Mouse (Mus musculus) lung, postnatal 0 days (tissue): ENCODE measurements around the gene Ctnna3. TPM values are rescaled to one million over a fixed set of nuclear protein-coding genes. Genes with fewer than 3 reads are reported as not detected.
A peak's percentile ranks its signal among the peaks of the same experiment; 100 is the strongest.

ENCODE experiments used
- ATAC-seq: fragments of 200-750 bp; cut with Nextera tagmentation; 2 replicates; pipeline ENCODE4 v1.8.0; 2017; ENCODE audit warnings: moderate library complexity
- DNase-seq: peaks from one replicate; pipeline ENCODE4 v3.0.0-alpha.2; 2016; ENCODE audit warnings: low spot score
- H3K27ac ChIP-seq: fragments of 300-500 bp; sonication (generic); 2 replicates; pipeline ENCODE4 v1.5.1; 2014; ENCODE audit warnings: antibody characterized with exemption, mild to moderate bottlenecking, low read length, mixed read lengths
- H3K27me3 ChIP-seq: fragments of 300-500 bp; sonication (generic); replicated peaks from 2 replicates; pipeline ENCODE4 v1.6.1; 2014; ENCODE audit warnings: low read length, mixed read lengths; ENCODE audit not compliant: insufficient read depth
- H3K36me3 ChIP-seq: fragments of 300-500 bp; sonication (generic); 2 replicates; pipeline ENCODE4 v1.6.1; 2014; ENCODE audit warnings: low read length, mixed read lengths; ENCODE audit not compliant: insufficient read depth
- H3K4me1 ChIP-seq: fragments of 300-500 bp; sonication (generic); 2 replicates; pipeline ENCODE4 v1.6.1; 2014; ENCODE audit warnings: antibody characterized with exemption, low read depth, low read length, mixed read lengths; ENCODE audit not compliant: insufficient read depth
- H3K4me2 ChIP-seq: fragments of 300-500 bp; sonication (generic); replicated peaks from 2 replicates; pipeline ENCODE4 v1.6.1; 2014; ENCODE audit warnings: low read depth, mild to moderate bottlenecking, low read length, moderate library complexity, mixed read lengths
- H3K4me3 ChIP-seq: fragments of 300-500 bp; sonication (generic); 2 replicates; pipeline ENCODE4 v1.5.1; 2014; ENCODE audit warnings: low read depth, low read length
- H3K9ac ChIP-seq: fragments of 300-500 bp; sonication (generic); replicated peaks from 2 replicates; pipeline ENCODE4 v1.6.1; 2014; ENCODE audit warnings: low read depth, mild to moderate bottlenecking
- H3K9me3 ChIP-seq: fragments of 300-500 bp; sonication (generic); 2 replicates; pipeline ENCODE4 v1.6.1; 2016; ENCODE audit warnings: low read length, mixed read lengths
- CTCF ChIP-seq: IDR thresholded peaks from 2 replicates; pipeline ENCODE4 v1.5.1; 2016; ENCODE audit warnings: antibody characterized with exemption, mild to moderate bottlenecking
- EP300 ChIP-seq: IDR thresholded peaks from 2 replicates; pipeline ENCODE4 v1.6.1; 2016; ENCODE audit warnings: antibody characterized with exemption, mild to moderate bottlenecking, control low read depth
- WGBS: fragments of 180-500 bp; shearing (Covaris S2); extraction: QIAGEN DNeasy Blood & Tissue Kit; methylation state at CpG from one replicate; pipeline ENCODE4 v1.1.7; 2014; 5-methylcytosine and 5-hydroxymethylcytosine counted together
- polyA plus RNA-seq: library from polyadenylated mRNA; unstranded; fragments of >200 nt; fragmentation: Nextera tagmentation; extraction: Ambion mirVana; gene quantifications from 2 replicates; pipeline ENCODE4 v1.2.1, GENCODE M21; 2015

Ctnna3 gene
- polyA plus RNA-seq, 1 experiment from 2014 or later = 0.19 TPM

DNA sequence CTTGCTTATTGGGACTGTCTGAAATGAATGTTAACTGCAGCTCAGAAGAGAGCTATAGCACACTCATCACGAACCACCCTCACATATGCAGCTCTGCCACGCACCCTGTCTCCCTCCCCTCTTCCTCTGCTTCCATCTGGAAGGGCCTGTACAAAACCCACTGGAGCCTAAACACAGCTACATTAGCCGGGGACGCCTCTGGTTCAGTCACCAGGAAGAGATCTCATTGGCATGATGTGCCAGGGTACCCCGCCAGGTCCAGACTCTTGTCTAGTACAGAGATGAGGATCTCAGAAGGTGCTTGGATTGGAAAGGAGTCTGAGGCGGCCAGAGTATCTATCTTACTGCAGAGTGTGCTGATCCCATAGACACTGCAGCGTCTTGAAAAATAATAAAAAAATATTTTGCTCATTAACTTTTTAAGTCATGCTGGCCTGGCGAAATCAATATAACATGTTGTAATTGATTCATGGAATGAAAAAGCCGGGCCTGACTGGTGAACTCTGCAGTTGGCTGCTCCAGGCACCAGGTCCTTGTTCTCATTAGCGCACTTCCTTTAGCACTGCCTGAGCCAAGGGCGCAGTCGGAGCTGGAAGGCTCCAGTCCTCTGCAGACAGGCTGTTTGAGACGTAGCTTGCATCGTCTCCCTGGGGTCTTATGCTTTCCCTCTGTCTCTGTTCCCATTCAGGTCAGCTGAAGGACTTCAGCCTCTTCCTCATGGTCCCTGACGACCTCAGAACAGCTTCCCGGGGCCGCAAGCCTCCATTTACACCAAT is 610.0 kb downstream of the Ctnna3 start:
- Histone ChIP-seq H3K27me3 (no peaks in the 10 kb centered on the region), H3K36me3 (no peaks in the 10 kb centered on the region), H3K4me2 (no peak overlapping the region), H3K4me1 (no peaks in the 10 kb centered on the region), H3K9ac (no peak overlapping the region), H3K27ac (no peak overlapping the region), H3K9me3 (no peaks in the 10 kb centered on the region), H3K4me3 (no peak overlapping the region)
- ATAC-seq (no peak), DNase-seq (peak; percentile 9)
- WGBS = 71% methylated on average over 17 of the region's 17 CpGs
- TF ChIP-seq CTCF = no peak
- no peak for TF ChIP-seq EP300

DNA sequence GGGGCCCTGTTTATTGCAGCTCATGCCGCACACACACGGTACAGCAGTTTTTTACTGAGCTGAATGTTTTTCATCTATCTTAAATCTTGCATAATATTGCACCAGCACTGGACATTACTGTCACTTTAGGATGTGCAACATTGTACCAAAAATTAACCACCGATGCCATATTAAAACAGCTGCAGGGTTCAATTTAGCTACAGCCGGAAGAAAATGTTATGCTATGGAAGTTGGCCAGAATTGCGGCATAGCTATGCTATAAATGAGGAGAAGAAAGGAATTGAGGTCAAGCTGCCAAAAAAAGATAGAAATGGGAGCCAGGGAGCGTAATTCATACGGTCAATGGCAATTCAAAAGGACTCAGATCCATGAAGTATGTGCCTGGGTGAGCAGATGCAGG is 611.3 kb downstream of the Ctnna3 start:
- H3K4me1 ChIP-seq = no peaks in the 10 kb centered on the region
- no peak overlapping the region for H3K27ac ChIP-seq
- no peaks in the 10 kb centered on the region for H3K27me3 ChIP-seq
- H3K36me3 ChIP-seq = no peaks in the 10 kb centered on the region
- no peak overlapping the region for H3K4me3 ChIP-seq
- no peak overlapping the region for H3K9ac ChIP-seq
- WGBS = 62% methylated on average over 7 of the region's 7 CpGs
- DNase-seq (peak; percentile 74), ATAC-seq (peak; percentile 44; the same call in 1 of the 2 replicates)
- no peak overlapping the region for H3K4me2 ChIP-seq
- H3K9me3 ChIP-seq = no peaks in the 10 kb centered on the region
- TF ChIP-seq EP300 (peak; percentile 31; the same call in 1 of the 2 replicates), CTCF (no peak)

DNA sequence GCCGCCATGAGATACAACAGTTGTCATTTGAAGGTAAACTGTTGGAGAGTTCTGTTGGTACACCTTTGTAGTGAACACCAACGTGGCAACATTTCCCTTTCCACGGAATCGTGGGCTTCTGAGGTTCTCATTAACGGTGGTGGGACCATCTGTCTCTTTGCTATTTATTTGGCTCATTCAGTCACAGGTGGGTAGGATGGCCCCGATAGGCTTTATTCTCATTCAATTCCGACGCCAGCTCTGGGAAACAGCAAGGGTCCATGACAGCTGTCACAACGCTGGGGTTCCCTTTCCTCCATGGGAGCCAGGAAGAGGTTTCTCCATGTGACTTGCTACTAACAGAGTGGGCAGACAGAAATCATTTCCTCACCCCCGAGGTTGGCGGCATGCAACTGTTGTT is 612.0 kb downstream of the Ctnna3 start:
- DNase-seq (no peak), ATAC-seq (no peak)
- no peaks in the 10 kb centered on the region for H3K9me3 ChIP-seq

DNA sequence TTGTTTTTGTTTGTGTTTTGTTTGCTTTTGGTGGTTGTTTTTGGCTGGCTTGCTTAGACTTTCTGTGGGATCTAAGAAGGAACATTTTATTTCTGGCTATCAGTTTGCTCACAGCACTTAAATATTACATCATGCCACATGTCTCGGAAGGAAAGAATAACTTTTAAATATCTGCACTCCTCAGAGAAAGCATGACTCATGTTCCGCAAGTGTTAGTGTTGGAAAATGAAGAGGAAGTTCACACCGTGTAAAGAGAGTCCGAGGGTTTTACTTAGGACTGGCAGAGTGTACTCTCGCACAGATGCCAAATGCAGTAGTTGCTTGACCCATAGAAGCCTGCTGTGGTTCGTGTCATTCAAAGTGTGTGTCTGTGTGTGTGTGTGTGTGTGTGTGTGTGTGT is 619.3 kb downstream of the Ctnna3 start:
- ATAC-seq (peak; percentile 89), DNase-seq (peak; percentile 87)
- 36% methylated on average over 6 of the region's 6 CpGs for WGBS
- Histone ChIP-seq H3K27ac (no peak overlapping the region), H3K27me3 (no peaks in the 10 kb centered on the region), H3K36me3 (no peaks in the 10 kb centered on the region), H3K4me3 (no peak overlapping the region), H3K9ac (no peak overlapping the region), H3K9me3 (no peaks in the 10 kb centered on the region), H3K4me1 (no peaks in the 10 kb centered on the region), H3K4me2 (no peak overlapping the region)
- peak; percentile 57 for TF ChIP-seq EP300
- no peak for TF ChIP-seq CTCF

More for the DNA sequence above, 612.0 kb downstream of the Ctnna3 start:
- H3K36me3 ChIP-seq = no peaks in the 10 kb centered on the region
- no peaks in the 10 kb centered on the region for H3K4me1 ChIP-seq
- no peaks in the 10 kb centered on the region for H3K27me3 ChIP-seq
- no peak overlapping the region for H3K27ac ChIP-seq
- H3K4me3 ChIP-seq = no peak overlapping the region
- TF ChIP-seq EP300 = no peak
- no peak overlapping the region for H3K9ac ChIP-seq
- H3K4me2 ChIP-seq = no peak overlapping the region
- 81% methylated on average over 11 of the region's 11 CpGs for WGBS

DNA sequence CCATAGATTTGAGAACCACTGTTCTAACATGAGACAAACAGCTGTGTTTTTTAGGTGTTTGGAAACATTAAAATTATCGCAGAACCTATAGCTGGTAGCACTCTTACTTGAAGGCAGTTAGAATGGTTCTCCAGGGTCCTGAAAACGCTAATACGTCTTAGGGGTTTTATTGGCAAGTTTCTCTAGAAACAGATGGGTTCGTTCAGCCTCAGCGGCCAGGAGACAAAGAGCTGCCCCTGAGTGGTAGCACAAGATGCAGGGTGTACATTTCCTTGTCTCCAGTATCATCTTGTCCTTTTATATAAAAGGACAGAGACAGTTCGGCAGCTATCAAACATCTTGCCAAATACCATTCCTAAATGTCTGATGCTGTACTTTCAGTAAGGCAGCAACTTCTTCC is 620.0 kb downstream of the Ctnna3 start:
- ATAC-seq = no peak

DNA sequence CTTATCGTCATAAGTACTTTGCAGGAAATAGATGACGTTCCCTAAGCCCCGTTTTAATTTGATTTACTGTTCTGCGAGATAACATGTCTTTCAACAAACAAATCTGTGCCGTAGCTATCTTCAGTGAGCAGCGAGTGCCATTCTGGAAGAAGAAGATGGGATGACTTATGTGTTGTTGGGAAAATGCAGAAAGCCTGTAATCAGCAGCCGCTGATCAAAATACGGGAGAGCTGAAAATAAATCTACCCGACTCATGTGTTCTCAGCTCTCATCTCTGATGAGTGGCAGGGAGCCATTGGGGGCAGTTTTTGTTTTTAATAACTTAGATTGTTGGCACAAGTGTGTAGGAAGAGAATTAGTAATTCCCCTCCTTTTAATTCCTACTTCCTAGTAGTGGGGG is 633.8 kb downstream of the Ctnna3 start:
- Histone ChIP-seq H3K9me3 (no peaks in the 10 kb centered on the region), H3K9ac (no peak overlapping the region), H3K27ac (no peak overlapping the region), H3K4me3 (no peak overlapping the region), H3K27me3 (no peaks in the 10 kb centered on the region), H3K4me2 (no peak overlapping the region), H3K36me3 (no peaks in the 10 kb centered on the region), H3K4me1 (no peaks in the 10 kb centered on the region)
- TF ChIP-seq EP300 = no peak
- no peak for TF ChIP-seq CTCF
- ATAC-seq (no peak), DNase-seq (no peak)
- 55% methylated on average over 9 of the region's 9 CpGs for WGBS

More for the DNA sequence above, 620.0 kb downstream of the Ctnna3 start:
- no peak overlapping the region for H3K4me2 ChIP-seq
- H3K27me3 ChIP-seq = no peaks in the 10 kb centered on the region
- no peaks in the 10 kb centered on the region for H3K36me3 ChIP-seq
- no peak overlapping the region for H3K9ac ChIP-seq
- no peak overlapping the region for H3K4me3 ChIP-seq
- H3K9me3 ChIP-seq = no peaks in the 10 kb centered on the region
- H3K27ac ChIP-seq = no peak overlapping the region
- 80% methylated on average over 6 of the region's 6 CpGs for WGBS
- no peaks in the 10 kb centered on the region for H3K4me1 ChIP-seq
- TF ChIP-seq EP300 = no peak
- TF ChIP-seq CTCF = no peak
- DNase-seq = no peak
